Mouse (Mus musculus) midbrain, embryonic 16.5 days (tissue): ENCODE results near the gene Lrrc7. TPM values are rescaled to one million over a fixed set of nuclear protein-coding genes. Genes with fewer than 3 reads are reported as not detected.
A peak's percentile ranks its signal among the peaks of the same experiment; 100 is the strongest.

Source experiments
- ATAC-seq: fragments of 200-750 bp; cut with Nextera tagmentation; 2 replicates; pipeline ENCODE4 v1.8.0; 2017; ENCODE audit warnings: moderate TSS enrichment
- H3K27ac ChIP-seq: fragments of 300-500 bp; sonication (generic); 2 replicates; pipeline ENCODE4 v1.5.1; 2014; ENCODE audit warnings: mild to moderate bottlenecking, low read length, mixed read lengths
- H3K27me3 ChIP-seq: fragments of 300-500 bp; sonication (generic); 2 replicates; pipeline ENCODE4 v1.6.1; 2014; ENCODE audit warnings: low read depth, low read length, mixed read lengths; ENCODE audit not compliant: control insufficient read depth, insufficient read depth
- H3K36me3 ChIP-seq: fragments of 300-500 bp; sonication (generic); 2 replicates; pipeline ENCODE4 v1.6.1; 2014; ENCODE audit warnings: mild to moderate bottlenecking, low read length, moderate library complexity, mixed read lengths; ENCODE audit not compliant: control insufficient read depth, insufficient read depth
- H3K4me1 ChIP-seq: fragments of 300-500 bp; sonication (generic); 2 replicates; pipeline ENCODE4 v1.6.1; 2014; ENCODE audit warnings: mild to moderate bottlenecking, low read length, mixed read lengths; ENCODE audit not compliant: control insufficient read depth, insufficient read depth
- H3K4me2 ChIP-seq: fragments of 300-500 bp; sonication (generic); 2 replicates; pipeline ENCODE4 v1.6.1; 2014; ENCODE audit warnings: mild to moderate bottlenecking, low read length, mixed read lengths
- H3K4me3 ChIP-seq: fragments of 300-500 bp; sonication (generic); 2 replicates; pipeline ENCODE4 v1.5.1; 2014; ENCODE audit warnings: low read depth, mild to moderate bottlenecking, low read length, moderate library complexity, mixed read lengths
- H3K9ac ChIP-seq: fragments of 300-500 bp; sonication (generic); 2 replicates; pipeline ENCODE4 v1.6.1; 2014; ENCODE audit warnings: low read depth, low read length, mixed read lengths
- H3K9me3 ChIP-seq: fragments of 300-500 bp; sonication (generic); replicated peaks from 2 replicates; pipeline ENCODE4 v1.6.1; 2014; ENCODE audit warnings: mild to moderate bottlenecking, low read length, mixed read lengths; ENCODE audit not compliant: control insufficient read depth, poor library complexity, severe bottlenecking
- WGBS: fragments of 180-500 bp; shearing (Covaris S2); extraction: QIAGEN DNeasy Blood & Tissue Kit; methylation state at CpG from one replicate; pipeline ENCODE4 v1.1.7; 2014; 5-methylcytosine and 5-hydroxymethylcytosine counted together
- polyA plus RNA-seq: library from polyadenylated mRNA; unstranded; fragments of >200 nt; fragmentation: Nextera tagmentation; extraction: Ambion mirVana; gene quantifications from 2 replicates; pipeline ENCODE4 v1.2.1, GENCODE M21; 2015

Gene Lrrc7
- polyA plus RNA-seq: 11.2 and 11.9 TPM in 2 replicates

- Histone ChIP-seq H3K9me3 (no peaks in the 10 kb centered on the region), H3K36me3 (no peaks in the 10 kb centered on the region), H3K9ac (peak within 1 kb of the TSS; percentile 97), H3K27ac (peak within 1 kb of the TSS; percentile 98), H3K27me3 (no peaks in the 10 kb centered on the region), H3K4me1 (peaks cover 10% of the 10 kb centered on the region), H3K4me2 (peak within 1 kb of the TSS; percentile 58), H3K4me3 (peak within 1 kb of the TSS; percentile 91)
- 0% methylated on average over 28 of the region's 28 CpGs for WGBS
- peak; percentile 87 for ATAC-seq
Observed at GRCm38 (mm10) chr3:158561987-158562360, at the start of gene Lrrc7. Gene Lrrc7, minus strand, starts transcription at chr3:158562221.

GRCm38 (mm10) chr3:158607065-158607464 is 45.0 kb upstream of the Lrrc7 start:
- no peak overlapping the region for H3K9ac ChIP-seq
- no peaks in the 10 kb centered on the region for H3K9me3 ChIP-seq
- no peak overlapping the region for H3K4me2 ChIP-seq
- H3K36me3 ChIP-seq: no peaks in the 10 kb centered on the region
- H3K4me1 ChIP-seq: no peaks in the 10 kb centered on the region
- H3K27me3 ChIP-seq: no peaks in the 10 kb centered on the region
- H3K27ac ChIP-seq: no peak overlapping the region
- ATAC-seq: no peak
- no peak overlapping the region for H3K4me3 ChIP-seq
- 21% methylated on average over 1 of the region's 1 CpGs for WGBS

GRCm38 (mm10) chr3:158605274-158605673 is 43.3 kb upstream of the Lrrc7 start:
- Histone ChIP-seq H3K36me3 (no peaks in the 10 kb centered on the region), H3K9ac (no peak overlapping the region), H3K27me3 (no peaks in the 10 kb centered on the region), H3K9me3 (no peaks in the 10 kb centered on the region), H3K4me3 (no peak overlapping the region), H3K4me1 (no peaks in the 10 kb centered on the region), H3K27ac (no peak overlapping the region), H3K4me2 (no peak overlapping the region)
- no peak for ATAC-seq

GRCm38 (mm10) chr3:158561256-158561986 is 600 bp downstream of the Lrrc7 start:
- ATAC-seq: peak; percentile 86
- H3K9ac ChIP-seq: peak overlapping the region; percentile 97
- peak overlapping the region; percentile 91 for H3K4me3 ChIP-seq
- H3K27ac ChIP-seq: peak overlapping the region; percentile 98
- WGBS: under 1% methylated on average over 47 of the region's 55 CpGs
- no peaks in the 10 kb centered on the region for H3K9me3 ChIP-seq
- peak overlapping the region; percentile 58 for H3K4me2 ChIP-seq
- no peaks in the 10 kb centered on the region for H3K27me3 ChIP-seq
- peaks cover 10% of the 10 kb centered on the region for H3K4me1 ChIP-seq
- H3K36me3 ChIP-seq: no peaks in the 10 kb centered on the region

- ATAC-seq: peak; percentile 40
- Histone ChIP-seq H3K27me3 (no peaks in the 10 kb centered on the region), H3K4me2 (peak overlapping the region; percentile 58), H3K9ac (peak overlapping the region; percentile 97), H3K4me1 (peaks cover 12% of the 10 kb centered on the region), H3K36me3 (no peaks in the 10 kb centered on the region), H3K4me3 (peak overlapping the region; percentile 91), H3K9me3 (no peaks in the 10 kb centered on the region), H3K27ac (peak overlapping the region; percentile 98)
- 1% methylated on average over 16 of the region's 16 CpGs for WGBS
Observed at GRCm38 (mm10) chr3:158560891-158561255, 1.1 kb downstream of the Lrrc7 start.

- peak overlapping the region; percentile 58 for H3K4me2 ChIP-seq
- peaks cover 12% of the 10 kb centered on the region for H3K4me1 ChIP-seq
- 1% methylated on average over 18 of the region's 18 CpGs for WGBS
- ATAC-seq: peak; percentile 50
- H3K4me3 ChIP-seq: peak overlapping the region; percentile 91
- H3K36me3 ChIP-seq: no peaks in the 10 kb centered on the region
- no peaks in the 10 kb centered on the region for H3K27me3 ChIP-seq
- H3K9ac ChIP-seq: peak overlapping the region; percentile 97
- H3K27ac ChIP-seq: peak overlapping the region; percentile 98
- no peaks in the 10 kb centered on the region for H3K9me3 ChIP-seq
Observed at GRCm38 (mm10) chr3:158559691-158560650, 2.0 kb downstream of the Lrrc7 start.

GRCm38 (mm10) chr3:158559131-158559658 is 2.8 kb downstream of the Lrrc7 start:
- Histone ChIP-seq H3K9me3 (no peaks in the 10 kb centered on the region), H3K4me1 (peaks cover 18% of the 10 kb centered on the region), H3K9ac (peak overlapping the region; percentile 97), H3K27me3 (no peaks in the 10 kb centered on the region), H3K4me3 (peak overlapping the region; percentile 91), H3K27ac (peak overlapping the region; percentile 98), H3K36me3 (no peaks in the 10 kb centered on the region), H3K4me2 (peak overlapping the region; percentile 58)
- no peak; the same call in 1 of the 2 replicates for ATAC-seq
- 20% methylated on average over 5 of the region's 5 CpGs for WGBS

- H3K9ac ChIP-seq: no peak overlapping the region; the same call in 1 of the 2 replicates
- H3K4me1 ChIP-seq: peaks cover 18% of the 10 kb centered on the region
- H3K4me2 ChIP-seq: peak overlapping the region; percentile 58
- H3K4me3 ChIP-seq: peak overlapping the region; percentile 91
- H3K9me3 ChIP-seq: no peaks in the 10 kb centered on the region
- H3K27me3 ChIP-seq: no peaks in the 10 kb centered on the region
- H3K36me3 ChIP-seq: no peaks in the 10 kb centered on the region
- H3K27ac ChIP-seq: no peak overlapping the region
- no peak for ATAC-seq
Observed at GRCm38 (mm10) chr3:158558631-158559030, 3.4 kb downstream of the Lrrc7 start.
